Mouse (Mus musculus) liver, embryonic 13.5 days (tissue): ENCODE measurements around the gene Slc4a1. TPM values are rescaled to one million over a fixed set of nuclear protein-coding genes. Genes with fewer than 3 reads are reported as not detected.

ENCODE experiments used
- ATAC-seq: fragments of 200-750 bp; cut with Nextera tagmentation; 2 replicates; pipeline ENCODE4 v1.8.0; 2017; ENCODE audit warnings: low read depth, mild to moderate bottlenecking, moderate number of reproducible peaks, moderate library complexity
- DNase-seq: peaks from one replicate; pipeline ENCODE4 v3.0.0; 2022
- H3K27ac ChIP-seq: fragments of 300-500 bp; sonication (generic); 2 replicates; pipeline ENCODE4 v1.5.1; 2015; ENCODE audit warnings: moderate library complexity, mild to moderate bottlenecking, inconsistent platforms
- H3K27me3 ChIP-seq: fragments of 300-500 bp; sonication (generic); 2 replicates; pipeline ENCODE4 v1.6.1; 2015; ENCODE audit warnings: mild to moderate bottlenecking, inconsistent platforms
- H3K36me3 ChIP-seq: fragments of 300-500 bp; sonication (generic); 2 replicates; pipeline ENCODE4 v1.6.1; 2015; ENCODE audit warnings: mild to moderate bottlenecking, inconsistent platforms
- H3K4me1 ChIP-seq: fragments of 300-500 bp; sonication (generic); replicated peaks from 2 replicates; pipeline ENCODE4 v1.6.1; 2015; ENCODE audit warnings: inconsistent platforms
- H3K4me2 ChIP-seq: fragments of 300-500 bp; sonication (generic); 2 replicates; pipeline ENCODE4 v1.6.1; 2015; ENCODE audit warnings: inconsistent platforms, mild to moderate bottlenecking, moderate library complexity
- H3K4me3 ChIP-seq: fragments of 300-500 bp; sonication (generic); replicated peaks from 2 replicates; pipeline ENCODE4 v1.5.1; 2015; ENCODE audit warnings: mild to moderate bottlenecking, inconsistent platforms
- H3K9ac ChIP-seq: fragments of 300-500 bp; sonication (generic); 2 replicates; pipeline ENCODE4 v1.6.1; 2015; ENCODE audit warnings: mild to moderate bottlenecking, inconsistent platforms
- H3K9me3 ChIP-seq: fragments of 300-500 bp; sonication (generic); replicated peaks from 2 replicates; pipeline ENCODE4 v1.6.1; 2016; ENCODE audit warnings: inconsistent platforms
- WGBS: fragments of 180-500 bp; shearing (Covaris S2); methylation state at CpG from one replicate; pipeline ENCODE4 v1.1.7; 2015; ENCODE audit not compliant: insufficient replicate concordance; 5-methylcytosine and 5-hydroxymethylcytosine counted together
- polyA plus RNA-seq: library from polyadenylated mRNA; unstranded; fragments of >200 nt; fragmentation: Nextera tagmentation; extraction: Ambion mirVana; gene quantifications from 2 replicates; pipeline ENCODE4 v1.2.1, GENCODE M21; 2015

The Slc4a1 gene
- polyA plus RNA-seq, 1 experiment from 2014 or later, result 734 TPM

GRCm38 (mm10) chr11:102374108-102374725 is 8.2 kb upstream of the Slc4a1 start:
- H3K36me3 ChIP-seq, result 0 out of 2 replicates have a peak, but pooled peaks cover 2% of the 10 kb centered on the region
- H3K4me3 ChIP-seq, result peak overlapping the region; percentile 47
- peak overlapping the region; percentile 91 for H3K9ac ChIP-seq
- peak overlapping the region; percentile 100 for H3K27ac ChIP-seq
- H3K4me1 ChIP-seq, result peaks cover 87% of the 10 kb centered on the region
- H3K9me3 ChIP-seq, result peaks cover 7% of the 10 kb centered on the region
- ATAC-seq (peak; percentile 8; the same call in 1 of the 2 replicates), DNase-seq (no peak)
- peaks cover 28% of the 10 kb centered on the region for H3K27me3 ChIP-seq
- WGBS, result 61% methylated on average over 7 of the region's 7 CpGs
- peak overlapping the region; percentile 79 for H3K4me2 ChIP-seq

GRCm38 (mm10) chr11:102373646-102374045 is 7.6 kb upstream of the Slc4a1 start:
- no peaks in the 10 kb centered on the region for H3K36me3 ChIP-seq
- H3K9me3 ChIP-seq, result peaks cover 1% of the 10 kb centered on the region
- peak overlapping the region; percentile 100 for H3K27ac ChIP-seq
- peak overlapping the region; percentile 91 for H3K9ac ChIP-seq
- peak overlapping the region; percentile 47 for H3K4me3 ChIP-seq
- 34% methylated on average over 2 of the region's 2 CpGs for WGBS
- peaks cover 24% of the 10 kb centered on the region for H3K27me3 ChIP-seq
- DNase-seq (no peak), ATAC-seq (no peak)
- peak overlapping the region; percentile 79 for H3K4me2 ChIP-seq
- peaks cover 90% of the 10 kb centered on the region for H3K4me1 ChIP-seq

- peak overlapping the region; percentile 91 for H3K9ac ChIP-seq
- H3K4me2 ChIP-seq, result peak overlapping the region; percentile 79
- peaks cover 24% of the 10 kb centered on the region for H3K27me3 ChIP-seq
- H3K4me1 ChIP-seq, result peaks cover 94% of the 10 kb centered on the region
- DNase-seq, result peak; percentile 76
- peak overlapping the region; percentile 47 for H3K4me3 ChIP-seq
- 26% methylated on average over 14 of the region's 14 CpGs for WGBS
- no peaks in the 10 kb centered on the region for H3K36me3 ChIP-seq
- ATAC-seq, result peak; percentile 52
- peak overlapping the region; percentile 100 for H3K27ac ChIP-seq
- H3K9me3 ChIP-seq, result no peaks in the 10 kb centered on the region
These were observed 6.9 kb upstream of the Slc4a1 start for GRCm38 (mm10) chr11:102372936-102373335.

GRCm38 (mm10) chr11:102371926-102372685 is 6.1 kb upstream of the Slc4a1 start:
- Histone ChIP-seq H3K4me2 (peak overlapping the region; percentile 79), H3K9me3 (no peaks in the 10 kb centered on the region), H3K4me3 (peak overlapping the region; percentile 47), H3K27me3 (peaks cover 27% of the 10 kb centered on the region), H3K4me1 (peaks cover 94% of the 10 kb centered on the region), H3K27ac (peak overlapping the region; percentile 100), H3K9ac (peak overlapping the region; percentile 91), H3K36me3 (no peaks in the 10 kb centered on the region)
- ATAC-seq (no peak), DNase-seq (no peak)
- 76% methylated on average over 12 of the region's 12 CpGs for WGBS

GRCm38 (mm10) chr11:102370285-102370684 is 4.3 kb upstream of the Slc4a1 start:
- Histone ChIP-seq H3K27ac (peak overlapping the region; percentile 98), H3K9me3 (no peaks in the 10 kb centered on the region), H3K27me3 (peaks cover 25% of the 10 kb centered on the region), H3K4me2 (no peak overlapping the region; the same call in 1 of the 2 replicates), H3K9ac (peak overlapping the region; percentile 68), H3K4me3 (no peak overlapping the region), H3K4me1 (peaks cover 95% of the 10 kb centered on the region), H3K36me3 (no peaks in the 10 kb centered on the region)
- ATAC-seq (no peak), DNase-seq (no peak)
- WGBS, result 54% methylated on average over 7 of the region's 7 CpGs

- ATAC-seq (no peak), DNase-seq (no peak)
- H3K4me2 ChIP-seq, result 0 out of 2 replicates have a peak overlapping the region, but pooled peaks have one; percentile 28
- 0 out of 2 replicates have a peak, but pooled peaks cover 2% of the 10 kb centered on the region for H3K36me3 ChIP-seq
- H3K9me3 ChIP-seq, result no peaks in the 10 kb centered on the region
- H3K27me3 ChIP-seq, result peaks cover 25% of the 10 kb centered on the region
- H3K4me3 ChIP-seq, result no peak overlapping the region
- peak overlapping the region; percentile 68 for H3K9ac ChIP-seq
- peak overlapping the region; percentile 98 for H3K27ac ChIP-seq
- peaks cover 86% of the 10 kb centered on the region for H3K4me1 ChIP-seq
- 70% methylated on average over 4 of the region's 4 CpGs for WGBS
These were observed 3.3 kb upstream of the Slc4a1 start for GRCm38 (mm10) chr11:102369263-102369662.

- WGBS, result 25% methylated on average over 5 of the region's 5 CpGs
- H3K9ac ChIP-seq, result peak overlapping the region; percentile 68
- no peak overlapping the region for H3K4me3 ChIP-seq
- H3K4me2 ChIP-seq, result peak overlapping the region; percentile 28
- ATAC-seq, result no peak
- peaks cover 25% of the 10 kb centered on the region for H3K27me3 ChIP-seq
- DNase-seq, result no peak
- peak overlapping the region; percentile 98 for H3K27ac ChIP-seq
- H3K36me3 ChIP-seq, result peaks cover 8% of the 10 kb centered on the region; the same call in 1 of the 2 replicates
- H3K4me1 ChIP-seq, result peaks cover 77% of the 10 kb centered on the region
- no peaks in the 10 kb centered on the region for H3K9me3 ChIP-seq
These were observed 2.3 kb upstream of the Slc4a1 start for GRCm38 (mm10) chr11:102368347-102368746.

- no peak for ATAC-seq
These were observed 1.7 kb upstream of the Slc4a1 start for GRCm38 (mm10) chr11:102367504-102368280.

GRCm38 (mm10) chr11:102365699-102366098 is 304 bp downstream of the Slc4a1 start:
- Histone ChIP-seq H3K36me3 (peaks cover 34% of the 10 kb centered on the region), H3K4me3 (peak overlapping the region; percentile 48), H3K4me2 (peak overlapping the region; percentile 72), H3K9me3 (no peaks in the 10 kb centered on the region), H3K27ac (peak overlapping the region; percentile 98), H3K4me1 (peaks cover 77% of the 10 kb centered on the region), H3K27me3 (peaks cover 31% of the 10 kb centered on the region), H3K9ac (peak overlapping the region; percentile 93)
- peak; percentile 6 for ATAC-seq
- WGBS, result 27% methylated on average over 4 of the region's 4 CpGs
- DNase-seq, result peak; percentile 61

More at GRCm38 (mm10) chr11:102367504-102368280, 1.7 kb upstream of the Slc4a1 start:
- Histone ChIP-seq H3K27me3 (peaks cover 23% of the 10 kb centered on the region), H3K9ac (peak overlapping the region; percentile 68), H3K36me3 (peaks cover 14% of the 10 kb centered on the region), H3K4me3 (no peak overlapping the region), H3K9me3 (no peaks in the 10 kb centered on the region), H3K4me2 (peak overlapping the region; percentile 28), H3K4me1 (peaks cover 74% of the 10 kb centered on the region), H3K27ac (peak overlapping the region; percentile 98)
- WGBS, result 70% methylated on average over 9 of the region's 9 CpGs
- no peak for DNase-seq

- 30% methylated on average over 14 of the region's 14 CpGs for WGBS
- Histone ChIP-seq H3K27ac (peak overlapping the region; percentile 99), H3K4me2 (peak overlapping the region; percentile 72), H3K4me3 (peak overlapping the region; percentile 84), H3K4me1 (peaks cover 77% of the 10 kb centered on the region), H3K9me3 (no peaks in the 10 kb centered on the region), H3K36me3 (peaks cover 43% of the 10 kb centered on the region), H3K27me3 (peaks cover 31% of the 10 kb centered on the region), H3K9ac (peak overlapping the region; percentile 99)
- ATAC-seq, result peak; percentile 87
- DNase-seq, result peak; percentile 91
These were observed 1.2 kb downstream of the Slc4a1 start for GRCm38 (mm10) chr11:102364570-102365371.
